Mouse (Mus musculus) midbrain, postnatal 0 days (tissue): ENCODE results near the gene 2700081O15Rik. TPM values are rescaled to one million over a fixed set of nuclear protein-coding genes. Genes with fewer than 3 reads are reported as not detected.

Experiments used
- ATAC-seq: fragments of 200-750 bp; cut with Nextera tagmentation; 2 replicates; pipeline ENCODE4 v1.8.0; 2017; ENCODE audit warnings: moderate number of reproducible peaks, mild to moderate bottlenecking, moderate TSS enrichment, moderate library complexity; ENCODE audit not compliant: low FRiP score
- DNase-seq: peaks from one replicate; pipeline ENCODE4 v3.0.0-alpha.2; 2015; ENCODE audit warnings: low spot score
- H3K27ac ChIP-seq: fragments of 300-500 bp; sonication (generic); 2 replicates; pipeline ENCODE4 v1.5.1; 2014; ENCODE audit warnings: low read depth, mild to moderate bottlenecking, low read length, mixed read lengths
- H3K27me3 ChIP-seq: fragments of 300-500 bp; sonication (generic); 2 replicates; pipeline ENCODE4 v1.6.1; 2014; ENCODE audit warnings: low read length, control low read depth, mixed read lengths; ENCODE audit not compliant: insufficient read depth
- H3K36me3 ChIP-seq: fragments of 300-500 bp; sonication (generic); 2 replicates; pipeline ENCODE4 v1.6.1; 2014; ENCODE audit warnings: low read length, control low read depth, mixed read lengths; ENCODE audit not compliant: insufficient read depth
- H3K4me1 ChIP-seq: fragments of 300-500 bp; sonication (generic); 2 replicates; pipeline ENCODE4 v1.6.1; 2014; ENCODE audit warnings: mild to moderate bottlenecking, control low read depth, antibody characterized with exemption, low read length, mixed read lengths; ENCODE audit not compliant: insufficient read depth
- H3K4me2 ChIP-seq: fragments of 300-500 bp; sonication (generic); 2 replicates; pipeline ENCODE4 v1.6.1; 2014; ENCODE audit warnings: low read depth, mild to moderate bottlenecking, low read length, mixed read lengths; ENCODE audit not compliant: poor library complexity, severe bottlenecking
- H3K4me3 ChIP-seq: fragments of 300-500 bp; sonication (generic); 2 replicates; pipeline ENCODE4 v1.5.1; 2014; ENCODE audit warnings: low read depth, mild to moderate bottlenecking, low read length, moderate library complexity
- H3K9ac ChIP-seq: fragments of 300-500 bp; sonication (generic); replicated peaks from 2 replicates; pipeline ENCODE4 v1.6.1; 2014; ENCODE audit warnings: mild to moderate bottlenecking, low read length, moderate library complexity, mixed read lengths; ENCODE audit not compliant: poor library complexity, severe bottlenecking
- H3K9me3 ChIP-seq: fragments of 300-500 bp; sonication (generic); 2 replicates; pipeline ENCODE4 v1.6.1; 2016; ENCODE audit warnings: low read length, control low read depth
- CTCF ChIP-seq: IDR thresholded peaks from 2 replicates; pipeline ENCODE4 v1.5.1; 2016; ENCODE audit warnings: antibody characterized with exemption, mild to moderate bottlenecking
- WGBS: fragments of 180-500 bp; shearing (Covaris S2); extraction: QIAGEN DNeasy Blood & Tissue Kit; methylation state at CpG from one replicate; pipeline ENCODE4 v1.1.7; 2014; 5-methylcytosine and 5-hydroxymethylcytosine counted together
- polyA plus RNA-seq: library from polyadenylated mRNA; unstranded; fragments of >200 nt; fragmentation: Nextera tagmentation; extraction: Ambion mirVana; gene quantifications from 2 replicates; pipeline ENCODE4 v1.2.1, GENCODE M21; 2015
- total RNA-seq: library from RNA; depleted of rRNA; stranded (reverse); fragments of >200 nt; gene quantifications from 2 replicates; pipeline ENCODE4 v1.2.3, GENCODE M21; 2014

2700081O15Rik gene
- total and polyA plus RNA-seq, 2 experiments from 2014 or later: 8.1 to 112 TPM

- DNase-seq (peak; percentile 89), ATAC-seq (peak; percentile 72)
- peak overlapping the region; percentile 64 for H3K9ac ChIP-seq
- peak overlapping the region; percentile 74 for H3K27ac ChIP-seq
- 13% methylated on average over 47 of the region's 51 CpGs for WGBS
- peaks cover 16% of the 10 kb centered on the region for H3K4me1 ChIP-seq
- peak overlapping the region; percentile 37 for H3K4me3 ChIP-seq
- no peaks in the 10 kb centered on the region for H3K27me3 ChIP-seq
- H3K36me3 ChIP-seq: peaks cover 11% of the 10 kb centered on the region
- H3K9me3 ChIP-seq: no peaks in the 10 kb centered on the region
- peak overlapping the region; percentile 50 for H3K4me2 ChIP-seq
- TF ChIP-seq CTCF: no peak
These were observed 5.7 kb downstream of the 2700081O15Rik start for GRCm38 (mm10) chr19:7423028-7423655.

DNA sequence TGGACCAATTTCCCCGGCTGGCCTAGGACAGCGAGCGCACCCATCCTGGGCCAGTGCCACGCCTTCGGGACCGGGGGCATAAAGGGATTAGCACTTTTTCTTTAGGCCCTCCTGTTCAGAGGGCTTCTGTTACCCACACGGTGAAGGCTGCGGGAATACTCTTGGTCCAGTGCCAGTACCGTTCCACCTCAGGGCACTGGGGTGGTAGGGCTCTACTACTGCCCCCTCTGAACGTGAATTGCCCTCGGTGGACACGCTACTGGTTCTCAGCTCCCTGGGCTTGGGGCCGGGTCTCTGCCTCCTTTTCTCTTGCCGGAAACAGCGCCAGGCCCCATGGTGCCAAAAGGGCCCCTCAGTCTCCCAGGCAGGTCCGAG, 6.2 kb downstream of the 2700081O15Rik start:
- WGBS: 18% methylated on average over 16 of the region's 16 CpGs
- H3K9me3 ChIP-seq: no peaks in the 10 kb centered on the region
- peak overlapping the region; percentile 74 for H3K27ac ChIP-seq
- no peak for TF ChIP-seq CTCF
- peak overlapping the region; percentile 37 for H3K4me3 ChIP-seq
- ATAC-seq (no peak; the same call in 1 of the 2 replicates), DNase-seq (no peak)
- H3K9ac ChIP-seq: peak overlapping the region; percentile 64
- H3K27me3 ChIP-seq: no peaks in the 10 kb centered on the region
- peaks cover 16% of the 10 kb centered on the region for H3K36me3 ChIP-seq
- peak overlapping the region; percentile 50 for H3K4me2 ChIP-seq
- H3K4me1 ChIP-seq: peaks cover 16% of the 10 kb centered on the region

DNA sequence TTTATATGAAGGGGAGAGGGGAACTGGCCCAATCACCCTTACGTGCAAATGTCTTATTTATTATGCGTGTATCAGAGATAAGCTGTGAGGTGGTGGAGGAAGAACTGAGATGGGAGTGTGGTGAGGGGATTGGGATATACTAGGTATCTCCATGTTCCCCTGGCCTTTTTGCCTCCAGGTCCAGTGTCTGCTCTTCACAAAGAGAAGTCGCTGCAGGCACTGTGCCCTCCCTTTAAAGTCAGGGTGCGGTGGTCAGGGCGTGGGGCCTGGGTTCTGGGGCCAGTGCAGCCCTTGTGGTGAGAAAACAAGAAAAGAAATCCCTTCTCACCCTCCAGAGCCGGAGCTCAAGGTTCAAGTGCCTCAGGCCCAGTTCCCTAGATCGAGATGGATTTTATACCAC, 6.7 kb downstream of the 2700081O15Rik start:
- Histone ChIP-seq H3K9ac (peak overlapping the region; percentile 64; the same call in 1 of the 2 replicates), H3K4me1 (peaks cover 16% of the 10 kb centered on the region), H3K36me3 (peaks cover 17% of the 10 kb centered on the region), H3K27ac (peak overlapping the region; percentile 74), H3K9me3 (no peaks in the 10 kb centered on the region), H3K27me3 (no peaks in the 10 kb centered on the region), H3K4me2 (peak overlapping the region; percentile 50), H3K4me3 (peak overlapping the region; percentile 37; the same call in 1 of the 2 replicates)
- no peak for ATAC-seq
- no peak for DNase-seq
- 33% methylated on average over 7 of the region's 7 CpGs for WGBS
- no peak for TF ChIP-seq CTCF

GRCm38 (mm10) chr19:7424590-7425397, 7.4 kb downstream of the 2700081O15Rik start:
- Histone ChIP-seq H3K4me3 (no peak overlapping the region), H3K9me3 (no peaks in the 10 kb centered on the region), H3K27me3 (no peaks in the 10 kb centered on the region), H3K36me3 (peaks cover 21% of the 10 kb centered on the region), H3K4me1 (peaks cover 12% of the 10 kb centered on the region), H3K9ac (no peak overlapping the region), H3K27ac (0 out of 2 replicates have a peak overlapping the region, but pooled peaks have one; percentile 60), H3K4me2 (no peak overlapping the region)
- TF ChIP-seq CTCF: 0 out of 2 replicates have a peak, but pooled peaks have one; percentile 6
- no peak for ATAC-seq
- WGBS: 41% methylated on average over 8 of the region's 8 CpGs
- DNase-seq: peak; percentile 35

- no peak for TF ChIP-seq CTCF
- 43% methylated on average over 3 of the region's 3 CpGs for WGBS
- peaks cover 12% of the 10 kb centered on the region for H3K4me1 ChIP-seq
- no peak overlapping the region for H3K4me2 ChIP-seq
- ATAC-seq (no peak), DNase-seq (no peak)
- H3K9ac ChIP-seq: no peak overlapping the region
- H3K36me3 ChIP-seq: peaks cover 24% of the 10 kb centered on the region
- H3K9me3 ChIP-seq: no peaks in the 10 kb centered on the region
- no peak overlapping the region for H3K27ac ChIP-seq
- no peak overlapping the region for H3K4me3 ChIP-seq
- no peaks in the 10 kb centered on the region for H3K27me3 ChIP-seq
These were observed 8.0 kb downstream of the 2700081O15Rik start for GRCm38 (mm10) chr19:7425398-7425775.

- no peak overlapping the region for H3K27ac ChIP-seq
- TF ChIP-seq CTCF: no peak
- no peaks in the 10 kb centered on the region for H3K4me1 ChIP-seq
- DNase-seq (no peak), ATAC-seq (no peak)
- H3K4me2 ChIP-seq: no peak overlapping the region
- H3K9me3 ChIP-seq: no peaks in the 10 kb centered on the region
- no peak overlapping the region for H3K4me3 ChIP-seq
- H3K36me3 ChIP-seq: peaks cover 41% of the 10 kb centered on the region
- 80% methylated on average over 2 of the region's 2 CpGs for WGBS
- H3K27me3 ChIP-seq: no peaks in the 10 kb centered on the region
- H3K9ac ChIP-seq: no peak overlapping the region
These were observed 17.5 kb downstream of the 2700081O15Rik start for GRCm38 (mm10) chr19:7434887-7435286.
